Mouse (Mus musculus): ENCODE data around the gene Btbd9. TPM values are rescaled to one million over a fixed set of nuclear protein-coding genes. Genes with fewer than 3 reads are reported as not detected.
A peak's percentile ranks its signal among the peaks of the same experiment; 100 is the strongest.

Btbd9 gene
- polyA plus RNA-seq, 1 experiment = 25.6 TPM

- DNase-seq = no peak
- no peaks in the 10 kb centered on the region for H3K4me1 ChIP-seq (ENCODE audit: control insufficient read depth, insufficient read depth, low read length)
- 92% methylated on average over 3 of the region's 3 CpGs for WGBS
- H3K4me3 ChIP-seq (ENCODE audit: insufficient read depth, low read depth, low read length) = no peak overlapping the region
- no peaks in the 10 kb centered on the region for H3K27me3 ChIP-seq (replicated peaks; ENCODE audit: control insufficient read depth, insufficient read depth, low read length)
- H3K27ac ChIP-seq (ENCODE audit: insufficient read depth, low read depth, low read length) = no peak overlapping the region
- TF ChIP-seq POLR2A (IDR thresholded peaks at IDR 0.05; ENCODE audit: low read depth, low read length) (no peak), CTCF (conservative IDR thresholded peaks at IDR 0.05; ENCODE audit: insufficient read depth, insufficient read length, low read depth, low read length) (no peak)
- H3K36me3 ChIP-seq (ENCODE audit: control insufficient read depth, insufficient read depth, low read length) = no peaks in the 10 kb centered on the region
Observed at GRCm38 (mm10) chr17:30582313-30582712, 6.0 kb upstream of the Btbd9 start.

GRCm38 (mm10) chr17:30581201-30581600 is 4.9 kb upstream of the Btbd9 start:
- TF ChIP-seq POLR2A (IDR thresholded peaks at IDR 0.05; ENCODE audit: low read depth, low read length) = no peak
- TF ChIP-seq CTCF (conservative IDR thresholded peaks at IDR 0.05; ENCODE audit: insufficient read depth, insufficient read length, low read depth, low read length) = no peak
- Histone ChIP-seq H3K36me3 (ENCODE audit: control insufficient read depth, insufficient read depth, low read length) (no peaks in the 10 kb centered on the region), H3K4me1 (ENCODE audit: control insufficient read depth, insufficient read depth, low read length) (peaks cover 3% of the 10 kb centered on the region; the same call in 1 of the 2 replicates), H3K4me3 (ENCODE audit: insufficient read depth, low read depth, low read length) (no peak overlapping the region), H3K27me3 (replicated peaks; ENCODE audit: control insufficient read depth, insufficient read depth, low read length) (no peaks in the 10 kb centered on the region), H3K27ac (ENCODE audit: insufficient read depth, low read depth, low read length) (no peak overlapping the region)
- DNase-seq = no peak
- WGBS = 77% methylated on average over 6 of the region's 6 CpGs

- no peak for DNase-seq
- WGBS = 87% methylated on average over 1 of the region's 1 CpGs
- TF ChIP-seq CTCF (conservative IDR thresholded peaks at IDR 0.05; ENCODE audit: insufficient read depth, insufficient read length, low read depth, low read length) (no peak), POLR2A (IDR thresholded peaks at IDR 0.05; ENCODE audit: low read depth, low read length) (no peak)
Observed at GRCm38 (mm10) chr17:30580781-30581180, 4.5 kb upstream of the Btbd9 start.

GRCm38 (mm10) chr17:30576946-30577345 is 658 bp upstream of the Btbd9 start:
- TF ChIP-seq CTCF (conservative IDR thresholded peaks at IDR 0.05; ENCODE audit: insufficient read depth, insufficient read length, low read depth, low read length) (no peak), POLR2A (IDR thresholded peaks at IDR 0.05; ENCODE audit: low read depth, low read length) (no peak)
- 44% methylated on average over 12 of the region's 12 CpGs for WGBS
- peaks cover 6% of the 10 kb centered on the region; the same call in 1 of the 2 replicates for H3K4me1 ChIP-seq (ENCODE audit: control insufficient read depth, insufficient read depth, low read length)
- peak overlapping the region; percentile 83 for H3K4me3 ChIP-seq (ENCODE audit: insufficient read depth, low read depth, low read length)
- H3K36me3 ChIP-seq (ENCODE audit: control insufficient read depth, insufficient read depth, low read length) = no peaks in the 10 kb centered on the region
- DNase-seq = no peak
- H3K27me3 ChIP-seq (replicated peaks; ENCODE audit: control insufficient read depth, insufficient read depth, low read length) = no peaks in the 10 kb centered on the region
- no peak overlapping the region for H3K27ac ChIP-seq (ENCODE audit: insufficient read depth, low read depth, low read length)

More at GRCm38 (mm10) chr17:30580781-30581180, 4.5 kb upstream of the Btbd9 start:
- Histone ChIP-seq H3K4me3 (ENCODE audit: insufficient read depth, low read depth, low read length) (no peak overlapping the region), H3K27ac (ENCODE audit: insufficient read depth, low read depth, low read length) (no peak overlapping the region), H3K36me3 (ENCODE audit: control insufficient read depth, insufficient read depth, low read length) (no peaks in the 10 kb centered on the region), H3K4me1 (ENCODE audit: control insufficient read depth, insufficient read depth, low read length) (peaks cover 3% of the 10 kb centered on the region; the same call in 1 of the 2 replicates), H3K27me3 (replicated peaks; ENCODE audit: control insufficient read depth, insufficient read depth, low read length) (no peaks in the 10 kb centered on the region)

GRCm38 (mm10) chr17:30575121-30575904 is 975 bp downstream of the Btbd9 start:
- peak overlapping the region; percentile 83 for H3K4me3 ChIP-seq (ENCODE audit: insufficient read depth, low read depth, low read length)
- H3K4me1 ChIP-seq (ENCODE audit: control insufficient read depth, insufficient read depth, low read length) = peaks cover 6% of the 10 kb centered on the region; the same call in 1 of the 2 replicates
- DNase-seq = peak; percentile 49
- no peaks in the 10 kb centered on the region for H3K36me3 ChIP-seq (ENCODE audit: control insufficient read depth, insufficient read depth, low read length)
- 2% methylated on average over 35 of the region's 35 CpGs for WGBS
- H3K27me3 ChIP-seq (replicated peaks; ENCODE audit: control insufficient read depth, insufficient read depth, low read length) = no peaks in the 10 kb centered on the region
- no peak overlapping the region for H3K27ac ChIP-seq (ENCODE audit: insufficient read depth, low read depth, low read length)
- no peak for TF ChIP-seq CTCF (conservative IDR thresholded peaks at IDR 0.05; ENCODE audit: insufficient read depth, insufficient read length, low read depth, low read length)
- no peak for TF ChIP-seq POLR2A (IDR thresholded peaks at IDR 0.05; ENCODE audit: low read depth, low read length)

- WGBS = 47% methylated on average over 8 of the region's 8 CpGs
- TF ChIP-seq CTCF (conservative IDR thresholded peaks at IDR 0.05; ENCODE audit: insufficient read depth, insufficient read length, low read depth, low read length) (no peak), POLR2A (IDR thresholded peaks at IDR 0.05; ENCODE audit: low read depth, low read length) (no peak)
- H3K36me3 ChIP-seq (ENCODE audit: control insufficient read depth, insufficient read depth, low read length) = no peaks in the 10 kb centered on the region
- no peak overlapping the region for H3K27ac ChIP-seq (ENCODE audit: insufficient read depth, low read depth, low read length)
- no peak overlapping the region for H3K4me3 ChIP-seq (ENCODE audit: insufficient read depth, low read depth, low read length)
- H3K4me1 ChIP-seq (ENCODE audit: control insufficient read depth, insufficient read depth, low read length) = peaks cover 10% of the 10 kb centered on the region; the same call in 1 of the 2 replicates
- no peak for DNase-seq
- no peaks in the 10 kb centered on the region for H3K27me3 ChIP-seq (replicated peaks; ENCODE audit: control insufficient read depth, insufficient read depth, low read length)
Observed at GRCm38 (mm10) chr17:30574783-30575075, 1.6 kb downstream of the Btbd9 start.

- no peak overlapping the region for H3K27ac ChIP-seq (ENCODE audit: insufficient read depth, low read depth, low read length)
- H3K4me1 ChIP-seq (ENCODE audit: control insufficient read depth, insufficient read depth, low read length) = peaks cover 10% of the 10 kb centered on the region; the same call in 1 of the 2 replicates
- H3K4me3 ChIP-seq (ENCODE audit: insufficient read depth, low read depth, low read length) = no peak overlapping the region
- 59% methylated on average over 8 of the region's 8 CpGs for WGBS
- TF ChIP-seq CTCF (conservative IDR thresholded peaks at IDR 0.05; ENCODE audit: insufficient read depth, insufficient read length, low read depth, low read length) (no peak), POLR2A (IDR thresholded peaks at IDR 0.05; ENCODE audit: low read depth, low read length) (no peak)
- DNase-seq = peak; percentile 71
- H3K27me3 ChIP-seq (replicated peaks; ENCODE audit: control insufficient read depth, insufficient read depth, low read length) = no peaks in the 10 kb centered on the region
- no peaks in the 10 kb centered on the region for H3K36me3 ChIP-seq (ENCODE audit: control insufficient read depth, insufficient read depth, low read length)
Observed at GRCm38 (mm10) chr17:30573990-30574782, 2.1 kb downstream of the Btbd9 start.
